In the genomic region with DNA sequence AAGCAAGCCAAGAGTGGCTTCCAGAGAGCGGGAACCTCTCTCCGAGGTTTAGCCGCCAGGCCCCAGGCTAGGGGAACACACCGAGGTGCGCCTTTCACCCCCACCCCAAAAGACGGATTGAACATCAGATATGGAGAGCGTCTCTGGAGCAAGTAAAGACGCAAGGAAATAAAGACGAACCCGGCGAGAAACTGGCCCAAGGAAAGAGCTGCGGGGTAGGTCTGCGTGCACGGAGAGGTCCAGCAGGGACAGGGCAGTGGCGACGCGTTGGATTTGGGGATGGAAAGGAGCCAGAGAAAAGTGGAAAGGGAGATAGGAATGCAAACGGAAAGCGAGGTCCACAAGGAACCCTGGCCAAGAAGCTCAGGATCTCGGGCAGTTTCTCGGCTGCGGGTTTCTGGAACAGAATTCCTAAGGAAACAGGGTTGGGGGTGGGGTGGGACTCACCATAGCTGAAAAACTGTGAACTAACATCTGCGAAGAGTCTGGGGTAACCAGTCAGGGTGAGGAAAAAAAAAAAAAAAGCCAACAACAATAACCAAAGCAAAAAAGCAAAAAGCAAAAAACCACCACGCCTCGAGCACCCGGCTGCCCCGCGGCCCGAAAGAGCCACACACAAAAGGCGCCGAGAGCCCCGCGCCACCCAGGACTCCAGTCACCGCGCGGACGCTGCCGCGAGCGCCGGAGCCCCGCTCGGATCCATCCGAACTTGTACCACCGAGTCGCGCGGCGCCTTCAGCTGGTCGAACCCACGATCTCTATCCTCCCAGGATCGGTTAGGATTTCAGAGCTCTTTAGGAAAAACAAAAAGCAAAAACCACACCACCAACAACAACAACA, we compare ENCODE assay signal across 8 mouse cellular contexts. TPM values are rescaled to one million over a fixed set of nuclear protein-coding genes. Genes with fewer than 3 reads are reported as not detected.
DNase-seq lines count a peak whose midpoint lies in the region; ATAC-seq and TF ChIP-seq lines count a peak whose summit lies in the region.

No protein-coding gene starts in this region.

- H3K9me3 ChIP-seq in hindbrain, embryonic 14.5 days (ENCODE audit: control insufficient read depth, low read length): no peaks in the 10 kb centered on the region

- TF ChIP-seq CTCF in layer of hippocampus, adult 2 months (conservative IDR thresholded peaks at IDR 0.05): no peak

- H3K4me1 ChIP-seq in brown adipose tissue, adult 24 weeks (ENCODE audit: control insufficient read depth, insufficient read depth, insufficient read length, low read length): peaks cover 16% of the 10 kb centered on the region
- no peaks in the 10 kb centered on the region; the same call in 1 of the 2 replicates for H3K4me1 ChIP-seq in hindbrain, embryonic 14.5 days (replicated peaks; ENCODE audit: control insufficient read depth, insufficient read depth, low read length)

- under 1% methylated on average over 52 of the region's 52 CpGs for WGBS in hindbrain, embryonic 14.5 days

- no peak for DNase-seq in layer of hippocampus, adult 2 months (ENCODE audit: low spot score in 2 of 2)
- DNase-seq in layer of hippocampus, adult 11-12 months (ENCODE audit: low spot score): no peak
- DNase-seq in hindbrain, embryonic 14.5 days (ENCODE audit: low spot score): no peak
- peak; percentile 78 for DNase-seq in neural tube, embryonic 10.5 days (ENCODE audit: extremely low spot score, low spot score)
- DNase-seq in left cerebral cortex, adult 8-10 months (ENCODE audit: low spot score in 2 of 2): no peak
- no peak for DNase-seq in spleen, postnatal 14 days (ENCODE audit: low spot score in 2 of 2)

- no peak overlapping the region for H3K27ac ChIP-seq in layer of hippocampus, adult 2 months
- no peak overlapping the region for H3K27ac ChIP-seq in brown adipose tissue, adult 24 weeks (replicated peaks; ENCODE audit: low read depth, low read length)
- peak overlapping the region; percentile 93 for H3K27ac ChIP-seq in hindbrain, embryonic 14.5 days

- H3K4me3 ChIP-seq in layer of hippocampus, adult 2 months: peak overlapping the region; percentile 22; the same call in 1 of the 2 replicates
- peak overlapping the region; percentile 74 for H3K4me3 ChIP-seq in brown adipose tissue, adult 24 weeks (ENCODE audit: insufficient read depth, low read depth, low read length)
- peak overlapping the region; percentile 47 for H3K4me3 ChIP-seq in hindbrain, embryonic 14.5 days (replicated peaks; ENCODE audit: low read length)

- peak overlapping the region; percentile 73 for H3K9ac ChIP-seq in hindbrain, embryonic 14.5 days

- ATAC-seq in hindbrain, embryonic 14.5 days (ENCODE audit: low FRiP score): no peak
- ATAC-seq in activated CD4-positive, CD25-positive, alpha-beta regulatory T cell, adult 4 months: no peak

- H3K27me3 ChIP-seq in hindbrain, embryonic 14.5 days (ENCODE audit: control insufficient read depth, insufficient read depth, low read length): peaks cover 60% of the 10 kb centered on the region

- H3K4me2 ChIP-seq in hindbrain, embryonic 14.5 days (replicated peaks): peak overlapping the region; percentile 46

- H3K36me3 ChIP-seq in hindbrain, embryonic 14.5 days (replicated peaks; ENCODE audit: control insufficient read depth, insufficient read depth): no peaks in the 10 kb centered on the region

RNA-seq across cellular contexts. Expression of a gene that starts 8.4 kb away (rescaled TPM):
- total RNA-seq in layer of hippocampus, adult 2 months (2021): under 1 TPM; 0.23 to 0.47 TPM
- 0.40 TPM in 1 of 2 replicates, not detected in the other for polyA plus RNA-seq in brown adipose tissue, adult 24 weeks (2012; ENCODE audit: insufficient read depth, insufficient read length, missing spikeins)
- 9.6 and 10.5 TPM in 2 replicates for polyA plus RNA-seq in hindbrain, embryonic 14.5 days (2014; fragmentation: Nextera tagmentation; extraction: Ambion mirVana)
- polyA plus RNA-seq in activated CD4-positive, CD25-positive, alpha-beta regulatory T cell, adult 4 months (2017; shearing (Covaris generic)): not detected
- total RNA-seq in left cerebral cortex, adult 8-10 months (2022): 1 to 10 TPM in 1 of 4 experiments, under 1 TPM in 3; 0.58 to 1.1 (median 0.60) TPM

Comparison
In these comparisons a context has a peak if more than half of its experiments do, and no peak if none do; other contexts are left out.
1. H3K4me3 ChIP-seq: peak in every context shown above with its lines; median percentile 74 in brown adipose tissue, adult 24 weeks; 47 in hindbrain, embryonic 14.5 days; 22 in layer of hippocampus, adult 2 months.